Mouse (Mus musculus) heart, adult 2 months (tissue): ENCODE data around the gene Emid1. TPM values are rescaled to one million over a fixed set of nuclear protein-coding genes. Genes with fewer than 3 reads are reported as not detected.

Experiments used
- DNase-seq, 2 experiments: peaks; one replicate each; pipeline ENCODE4 v3.0.0; 2021
- H3K27ac ChIP-seq: fragments of 200-600 bp; 2 replicates; pipeline ENCODE4 v1.8.1; 2022
- H3K27me3 ChIP-seq: fragments of 200-500 bp; 2 replicates; pipeline ENCODE4 v1.6.1; 2012; ENCODE audit warnings: mild to moderate bottlenecking, low read length, inconsistent platforms, mixed read lengths; ENCODE audit not compliant: control insufficient read depth, insufficient read depth
- H3K36me3 ChIP-seq: fragments of 200-500 bp; 2 replicates; pipeline ENCODE4 v1.6.1; 2012; ENCODE audit warnings: low read length, inconsistent platforms; ENCODE audit not compliant: control insufficient read depth, insufficient read depth
- H3K4me1 ChIP-seq: fragments of 200-500 bp; 2 replicates; pipeline ENCODE4 v1.6.1; 2011; ENCODE audit warnings: low read length; ENCODE audit not compliant: control insufficient read depth, insufficient read depth
- H3K4me3 ChIP-seq: fragments of 200-600 bp; 2 replicates; pipeline ENCODE4 v1.8.1; 2022
- H3K79me2 ChIP-seq: fragments of 200-500 bp; replicated peaks from 2 replicates; pipeline ENCODE4 v1.6.1; 2012; ENCODE audit warnings: mild to moderate bottlenecking, inconsistent platforms, low read length, moderate library complexity, mixed read lengths; ENCODE audit not compliant: control insufficient read depth, insufficient read depth
- H3K9ac ChIP-seq: fragments of 200-500 bp; 2 replicates; pipeline ENCODE4 v1.6.1; 2012; ENCODE audit warnings: low read depth, mild to moderate bottlenecking, control low read depth, inconsistent platforms, low read length, mixed read lengths
- CTCF ChIP-seq: fragments of 200-600 bp; IDR thresholded peaks from 2 replicates; pipeline ENCODE4 v1.8.1; 2022; ENCODE audit warnings: antibody characterized with exemption, mild to moderate bottlenecking, moderate library complexity
- EP300 ChIP-seq: fragments of 200-500 bp; IDR thresholded peaks from 2 replicates; pipeline ENCODE4 v1.6.1; 2011; ENCODE audit warnings: low read depth, low read length, control low read depth; ENCODE audit not compliant: insufficient read depth
- POLR2A ChIP-seq: fragments of 200-500 bp; IDR thresholded peaks from 2 replicates; pipeline ENCODE4 v1.6.1; 2011; ENCODE audit warnings: mild to moderate bottlenecking, low read depth, low read length, control low read depth; ENCODE audit not compliant: insufficient read depth
- WGBS: fragments of 180-500 bp; shearing (Covaris S2); methylation state at CpG from one replicate; pipeline ENCODE4 v1.1.7; 2018; 5-methylcytosine and 5-hydroxymethylcytosine counted together
- intact Hi-C: fragments of 180-260 bp; cut with DNase I; formaldehyde crosslinking; loops from one replicate; pipeline ENCODE4 v1.15.1; 2025
- polyA plus RNA-seq: library from polyadenylated mRNA; depleted of rRNA; stranded (reverse); fragments of >200 nt; gene quantifications from 2 replicates; pipeline ENCODE4 v1.2.3, GENCODE M21; 2012
- total RNA-seq, 2 experiments: library from RNA; stranded (reverse); gene quantifications; 2 replicates each; pipeline ENCODE4 v1.2.3; 2021

The Emid1 gene
- total and polyA plus RNA-seq, 3 experiments, result 0.82 to 2.5 (median 1.2) TPM

DNA sequence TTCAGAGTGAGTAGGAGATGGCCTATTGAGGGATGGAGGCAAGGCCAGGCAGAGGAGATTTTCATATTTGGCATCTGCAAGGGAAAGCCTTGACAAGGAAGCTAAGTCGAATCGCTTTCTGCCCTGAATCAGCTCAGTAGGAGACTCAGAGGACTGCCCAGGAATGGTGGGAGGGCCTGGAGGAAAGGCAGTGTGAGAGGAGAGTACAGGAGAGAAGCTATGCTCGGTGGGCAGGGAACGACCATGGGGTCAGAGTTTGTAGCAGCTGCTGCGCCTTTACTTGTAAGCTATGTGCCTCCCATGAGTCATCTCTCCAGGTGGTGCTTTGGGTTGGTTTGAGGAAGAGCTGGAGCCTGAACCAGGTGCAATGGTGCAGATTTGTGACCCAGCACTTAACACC, 51.3 kb downstream of the Emid1 start:
- intact Hi-C loops, result no loop called here
- DNase-seq, result no peak

DNA sequence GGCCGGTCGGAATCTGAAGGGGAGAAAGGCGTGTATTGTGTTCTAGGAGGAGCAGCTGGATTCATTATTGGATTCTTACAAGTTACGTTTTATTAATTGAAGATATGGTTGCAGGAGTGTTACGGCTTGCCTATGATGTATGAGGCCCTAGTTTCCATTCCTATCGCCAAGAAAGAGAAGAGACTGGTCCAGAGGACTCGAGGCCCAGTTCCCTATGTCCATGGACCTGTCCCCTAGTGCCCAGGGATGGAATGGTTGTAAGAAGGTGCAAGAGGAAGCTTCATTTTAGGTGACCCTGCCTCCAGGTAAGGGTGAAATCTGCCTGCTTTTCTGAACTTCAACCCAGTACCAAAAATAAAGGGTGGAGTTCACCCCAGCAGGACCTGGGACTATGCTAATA, 51.8 kb downstream of the Emid1 start:
- peaks cover 5% of the 10 kb centered on the region; the same call in 1 of the 2 replicates for H3K36me3 ChIP-seq
- H3K79me2 ChIP-seq, result peaks cover 1% of the 10 kb centered on the region
- no peak for DNase-seq
- peak overlapping the region; percentile 100 for H3K27ac ChIP-seq
- H3K27me3 ChIP-seq, result no peaks in the 10 kb centered on the region
- under 1% methylated on average over 7 of the region's 7 CpGs for WGBS
- H3K4me1 ChIP-seq, result peaks cover 6% of the 10 kb centered on the region
- intact Hi-C loops, result no loop called here
- H3K4me3 ChIP-seq, result peak overlapping the region; percentile 98
- H3K9ac ChIP-seq, result peak overlapping the region; percentile 82
- TF ChIP-seq POLR2A (no peak), EP300 (no peak), CTCF (no peak; the same call in 1 of the 2 replicates)

More for the DNA sequence above, 51.3 kb downstream of the Emid1 start:
- H3K36me3 ChIP-seq, result peaks cover 5% of the 10 kb centered on the region; the same call in 1 of the 2 replicates
- no peak overlapping the region for H3K4me3 ChIP-seq
- no peak overlapping the region for H3K27ac ChIP-seq
- peaks cover 6% of the 10 kb centered on the region for H3K4me1 ChIP-seq
- TF ChIP-seq EP300 (no peak), CTCF (no peak), POLR2A (no peak)
- 71% methylated on average over 5 of the region's 5 CpGs for WGBS
- no peak overlapping the region for H3K9ac ChIP-seq
- no peaks in the 10 kb centered on the region for H3K27me3 ChIP-seq
- peaks cover 1% of the 10 kb centered on the region for H3K79me2 ChIP-seq

DNA sequence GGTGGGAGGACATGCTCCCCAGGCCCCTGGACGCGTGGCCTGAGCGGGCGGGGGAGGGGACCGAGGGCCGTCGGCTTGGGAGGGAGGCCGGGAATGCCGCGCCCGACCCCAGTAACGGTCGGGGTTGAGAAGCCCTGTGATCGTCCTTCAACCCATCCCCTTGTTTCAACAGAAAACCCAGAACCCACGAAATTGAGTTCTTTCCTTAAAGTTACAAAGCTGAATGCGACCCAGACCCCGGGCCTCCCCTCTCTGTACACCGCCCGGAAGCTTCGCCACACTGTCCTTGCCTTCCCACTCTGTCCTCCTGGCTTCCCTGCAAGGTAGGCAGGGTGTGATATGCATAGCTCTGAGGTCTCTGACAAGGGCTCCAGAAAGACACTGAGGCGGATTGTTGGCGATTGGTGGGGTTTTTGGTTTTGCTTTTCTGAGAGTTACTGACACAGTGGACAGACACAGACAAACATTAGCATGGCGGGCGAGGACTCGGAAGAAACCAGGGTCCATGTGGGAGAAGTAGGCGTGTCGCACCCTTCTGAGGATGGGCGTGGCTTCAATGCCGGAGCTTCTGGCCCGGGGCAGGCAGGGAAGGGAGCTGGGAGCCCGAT, 52.4 kb downstream of the Emid1 start:
- peak; percentile 84 to 88 for DNase-seq
- Histone ChIP-seq H3K4me1 (peaks cover 6% of the 10 kb centered on the region), H3K27ac (peak overlapping the region; percentile 100), H3K36me3 (peaks cover 5% of the 10 kb centered on the region; the same call in 1 of the 2 replicates), H3K79me2 (peaks cover 1% of the 10 kb centered on the region), H3K9ac (peak overlapping the region; percentile 82), H3K4me3 (peak overlapping the region; percentile 98), H3K27me3 (no peaks in the 10 kb centered on the region)
- TF ChIP-seq EP300 (0 out of 2 replicates have a peak, but pooled peaks have one; percentile 24), POLR2A (peak; percentile 81), CTCF (no peak)
- under 1% methylated on average over 31 of the region's 31 CpGs for WGBS
- intact Hi-C loops, result loop anchor here (2.0 to 5.0 kb wide), 2 partner anchors 35 to 1002 kb away; partner anchors contain the start of genes Gas2l1 and Mtfp1

DNA sequence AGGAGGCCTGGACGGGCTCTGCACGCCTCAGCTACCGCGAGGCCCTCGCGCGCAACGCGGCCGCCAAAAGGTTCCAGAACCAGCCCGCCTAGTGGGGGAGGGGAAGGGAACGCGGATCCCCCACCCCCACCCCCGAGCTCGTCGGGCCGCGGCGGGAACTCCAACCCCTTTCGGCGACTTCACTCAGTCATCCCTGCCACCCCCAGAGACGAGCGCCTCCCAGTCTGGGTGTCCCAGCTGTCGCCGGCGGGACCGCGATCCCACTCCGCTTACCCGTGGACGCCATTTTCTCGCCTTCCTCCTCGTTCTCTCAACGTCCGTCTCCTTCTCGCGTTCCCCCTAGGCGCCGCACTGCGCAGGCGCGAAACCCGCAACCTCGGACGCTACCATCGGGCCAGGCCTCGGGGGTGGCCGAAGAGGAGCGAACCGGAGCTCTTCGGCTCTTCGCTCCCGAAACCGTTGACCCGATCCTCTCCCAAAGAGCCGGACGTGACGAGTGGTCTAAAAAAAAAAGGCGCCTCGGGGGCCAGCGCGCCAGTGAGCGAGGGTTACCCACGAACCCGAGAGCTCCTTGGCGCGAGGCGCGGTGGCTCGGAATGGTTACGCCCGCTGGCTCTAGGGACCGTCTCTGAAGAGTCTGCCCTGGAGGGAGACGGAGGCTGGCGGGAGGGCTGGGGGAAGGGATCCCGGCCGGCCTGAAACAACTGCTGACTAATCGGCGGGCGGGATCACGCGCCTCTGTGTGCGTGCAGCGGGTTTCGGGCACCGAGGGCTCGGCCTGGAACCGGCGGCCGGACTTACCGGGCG, 53.1 kb downstream of the Emid1 start, which contains the start of the genes Rhbdd3 and Ewsr1:
Gene Rhbdd3, plus strand, starts transcription at position 191 of the 807 bp plus-strand sequence.
Gene Ewsr1, minus strand, starts transcription at position 531 of the 807 bp plus-strand sequence.
- Histone ChIP-seq H3K79me2 (peaks cover 3% of the 10 kb centered on the region), H3K4me1 (peaks cover 6% of the 10 kb centered on the region), H3K9ac (peak within 1 kb of the TSS; percentile 82), H3K27ac (peak within 1 kb of the TSS; percentile 100), H3K4me3 (peak within 1 kb of the TSS; percentile 98), H3K36me3 (peaks cover 5% of the 10 kb centered on the region; the same call in 1 of the 2 replicates), H3K27me3 (no peaks in the 10 kb centered on the region)
- 0 out of 2 replicates have a peak, but pooled peaks have one; percentile 38 for TF ChIP-seq EP300
- no peak for TF ChIP-seq CTCF
- TF ChIP-seq POLR2A, result peak; percentile 93
- peak; percentile 97 to 99 for DNase-seq
- intact Hi-C loops, result loop anchor here (2.0 to 5.0 kb wide), 2 partner anchors 34 to 1002 kb away; partner anchors contain the start of genes Gas2l1 and Mtfp1
- under 1% methylated on average over 92 of the region's 92 CpGs for WGBS

DNA sequence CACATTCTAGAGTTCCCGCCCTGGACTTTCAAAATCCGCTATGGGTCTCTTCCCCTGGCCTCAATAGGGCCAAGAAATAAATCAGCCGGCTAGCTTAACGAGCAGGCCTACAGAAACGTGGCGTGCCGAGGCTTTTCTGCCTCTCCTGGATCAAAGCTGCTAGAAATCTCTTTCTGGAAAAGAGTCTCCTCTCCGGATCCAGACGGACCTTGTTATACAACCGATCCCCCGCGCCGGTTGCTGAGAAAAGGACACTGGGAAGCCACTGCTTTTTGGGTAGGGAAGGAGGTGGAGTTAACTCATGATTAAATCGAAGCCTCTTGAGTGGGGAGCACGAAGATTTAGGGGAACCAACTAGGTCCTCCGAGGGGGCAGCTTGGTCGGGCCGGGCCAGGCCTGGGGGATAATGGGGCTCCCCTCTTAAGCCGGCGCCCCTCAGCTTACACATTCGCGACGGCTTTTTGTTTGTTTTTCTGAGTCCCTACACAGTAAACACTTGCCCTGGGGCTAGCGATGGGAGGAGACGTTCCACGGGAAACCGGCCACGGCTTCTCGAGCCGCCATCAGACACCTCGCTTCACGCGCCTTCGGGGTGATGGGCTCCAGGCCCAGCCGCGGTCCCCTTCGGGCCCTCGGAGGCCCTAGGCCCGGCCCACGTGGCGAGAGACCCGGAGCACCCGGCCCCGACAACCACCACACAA, 53.9 kb downstream of the Emid1 start:
- Histone ChIP-seq H3K4me1 (peaks cover 7% of the 10 kb centered on the region), H3K9ac (peak overlapping the region; percentile 78), H3K27me3 (no peaks in the 10 kb centered on the region), H3K79me2 (peaks cover 3% of the 10 kb centered on the region), H3K36me3 (peaks cover 9% of the 10 kb centered on the region; the same call in 1 of the 2 replicates), H3K27ac (peak overlapping the region; percentile 100), H3K4me3 (peak overlapping the region; percentile 98)
- intact Hi-C loops, result loop anchor here (2.0 to 5.0 kb wide), 2 partner anchors 33 to 1001 kb away; partner anchors contain the start of genes Gas2l1 and Mtfp1
- TF ChIP-seq CTCF (no peak), EP300 (no peak), POLR2A (no peak)
- DNase-seq, result peak; percentile 60 to 61
- WGBS, result under 1% methylated on average over 44 of the region's 44 CpGs
